Mouse (Mus musculus) embryonic facial prominence, embryonic 14.5 days (tissue): ENCODE measurements around the gene Homer3. TPM values are rescaled to one million over a fixed set of nuclear protein-coding genes. Genes with fewer than 3 reads are reported as not detected.

Experiments
- ATAC-seq: fragments of 200-750 bp; cut with Nextera tagmentation; 2 replicates; pipeline ENCODE4 v1.8.0; 2017; ENCODE audit warnings: low read depth, moderate number of reproducible peaks, moderate TSS enrichment
- DNase-seq: peaks from one replicate; pipeline ENCODE4 v3.0.0-alpha.2; 2015; ENCODE audit warnings: low spot score
- H3K27ac ChIP-seq: fragments of 300-500 bp; sonication (generic); replicated peaks from 2 replicates; pipeline ENCODE4 v1.5.1; 2014; ENCODE audit warnings: low read depth, mild to moderate bottlenecking, low read length, moderate library complexity
- H3K27me3 ChIP-seq: fragments of 300-500 bp; sonication (generic); replicated peaks from 2 replicates; pipeline ENCODE4 v1.6.1; 2014; ENCODE audit warnings: low read length; ENCODE audit not compliant: control insufficient read depth, insufficient read depth
- H3K36me3 ChIP-seq: fragments of 300-500 bp; sonication (generic); 2 replicates; pipeline ENCODE4 v1.6.1; 2014; ENCODE audit warnings: low read length, mixed read lengths; ENCODE audit not compliant: control insufficient read depth, insufficient read depth
- H3K4me1 ChIP-seq: fragments of 300-500 bp; sonication (generic); 2 replicates; pipeline ENCODE4 v1.6.1; 2014; ENCODE audit warnings: antibody characterized with exemption, low read length; ENCODE audit not compliant: control insufficient read depth, insufficient read depth
- H3K4me2 ChIP-seq: fragments of 300-500 bp; sonication (generic); 2 replicates; pipeline ENCODE4 v1.6.1; 2014; ENCODE audit warnings: low read depth, mild to moderate bottlenecking, low read length, moderate library complexity, mixed read lengths
- H3K4me3 ChIP-seq: fragments of 300-500 bp; sonication (generic); 2 replicates; pipeline ENCODE4 v1.5.1; 2014; ENCODE audit warnings: low read depth, mild to moderate bottlenecking, low read length
- H3K9ac ChIP-seq: fragments of 300-500 bp; sonication (generic); 2 replicates; pipeline ENCODE4 v1.6.1; 2014; ENCODE audit warnings: low read depth, mild to moderate bottlenecking, low read length, moderate library complexity, mixed read lengths
- H3K9me3 ChIP-seq: fragments of 300-500 bp; sonication (generic); 2 replicates; pipeline ENCODE4 v1.6.1; 2016; ENCODE audit warnings: low read length; ENCODE audit not compliant: control insufficient read depth
- WGBS: fragments of 180-500 bp; shearing (Covaris S2); extraction: QIAGEN DNeasy Blood & Tissue Kit; methylation state at CpG from one replicate; pipeline ENCODE4 v1.1.7; 2014; 5-methylcytosine and 5-hydroxymethylcytosine counted together
- polyA plus RNA-seq: library from polyadenylated mRNA; unstranded; fragments of >200 nt; fragmentation: Nextera tagmentation; extraction: Ambion mirVana; gene quantifications from 2 replicates; pipeline ENCODE4 v1.2.1, GENCODE M21; 2014

The Homer3 gene
- polyA plus RNA-seq, 1 experiment from 2014 or later: 26.8 TPM

GRCm38 (mm10) chr8:70276476-70276875 lies 6.2 kb upstream of the Homer3 start:
- no peak overlapping the region for H3K9ac ChIP-seq

GRCm38 (mm10) chr8:70278175-70278574 lies 4.5 kb upstream of the Homer3 start:
- Histone ChIP-seq H3K9ac (0 out of 2 replicates have a peak overlapping the region, but pooled peaks have one; percentile 26), H3K9me3 (no peaks in the 10 kb centered on the region; the same call in 1 of the 2 replicates), H3K4me1 (no peaks in the 10 kb centered on the region), H3K4me2 (no peak overlapping the region), H3K27me3 (no peaks in the 10 kb centered on the region), H3K27ac (no peak overlapping the region), H3K36me3 (no peaks in the 10 kb centered on the region), H3K4me3 (no peak overlapping the region)
- ATAC-seq: no peak
- 52% methylated on average over 14 of the region's 15 CpGs for WGBS
- no peak for DNase-seq

More at GRCm38 (mm10) chr8:70276476-70276875, 6.2 kb upstream of the Homer3 start:
- no peaks in the 10 kb centered on the region for H3K27me3 ChIP-seq
- no peak for ATAC-seq
- no peaks in the 10 kb centered on the region for H3K4me1 ChIP-seq
- no peaks in the 10 kb centered on the region for H3K36me3 ChIP-seq
- no peak overlapping the region for H3K4me3 ChIP-seq
- no peak overlapping the region for H3K27ac ChIP-seq
- 80% methylated on average over 3 of the region's 3 CpGs for WGBS
- H3K4me2 ChIP-seq: no peak overlapping the region
- no peaks in the 10 kb centered on the region; the same call in 1 of the 2 replicates for H3K9me3 ChIP-seq
- peak; percentile 20 for DNase-seq

- ATAC-seq (no peak), DNase-seq (no peak)
- Histone ChIP-seq H3K27ac (no peak overlapping the region), H3K4me2 (no peak overlapping the region), H3K36me3 (no peaks in the 10 kb centered on the region), H3K4me1 (no peaks in the 10 kb centered on the region), H3K27me3 (no peaks in the 10 kb centered on the region), H3K9ac (no peak overlapping the region), H3K9me3 (no peaks in the 10 kb centered on the region; the same call in 1 of the 2 replicates), H3K4me3 (no peak overlapping the region)
- 34% methylated on average over 7 of the region's 8 CpGs for WGBS
Measured at GRCm38 (mm10) chr8:70279266-70279665, 3.4 kb upstream of the Homer3 start.

- H3K9me3 ChIP-seq: no peaks in the 10 kb centered on the region
- no peak overlapping the region for H3K4me3 ChIP-seq
- no peak for DNase-seq
- WGBS: 42% methylated on average over 3 of the region's 3 CpGs
- peaks cover 11% of the 10 kb centered on the region for H3K36me3 ChIP-seq
- H3K4me2 ChIP-seq: no peak overlapping the region
- no peaks in the 10 kb centered on the region for H3K27me3 ChIP-seq
- H3K27ac ChIP-seq: no peak overlapping the region
- no peak overlapping the region for H3K9ac ChIP-seq
- no peaks in the 10 kb centered on the region for H3K4me1 ChIP-seq
- no peak for ATAC-seq
Measured at GRCm38 (mm10) chr8:70281001-70281400, 1.6 kb upstream of the Homer3 start.

GRCm38 (mm10) chr8:70283136-70284077 lies 780 bp downstream of the Homer3 start:
- Histone ChIP-seq H3K9ac (peak overlapping the region; percentile 82), H3K4me1 (no peaks in the 10 kb centered on the region), H3K27me3 (no peaks in the 10 kb centered on the region), H3K4me2 (peak overlapping the region; percentile 70), H3K36me3 (peaks cover 33% of the 10 kb centered on the region), H3K27ac (peak overlapping the region; percentile 72), H3K4me3 (peak overlapping the region; percentile 74), H3K9me3 (no peaks in the 10 kb centered on the region)
- 0% methylated on average over 29 of the region's 55 CpGs for WGBS
- DNase-seq (peak; percentile 19), ATAC-seq (peak; percentile 69)

GRCm38 (mm10) chr8:70284421-70284820 lies 1.8 kb downstream of the Homer3 start:
- 88% methylated on average over 5 of the region's 5 CpGs for WGBS
- Histone ChIP-seq H3K4me3 (no peak overlapping the region), H3K36me3 (peaks cover 36% of the 10 kb centered on the region), H3K4me2 (peak overlapping the region; percentile 70), H3K27me3 (no peaks in the 10 kb centered on the region), H3K9ac (no peak overlapping the region), H3K9me3 (no peaks in the 10 kb centered on the region), H3K4me1 (no peaks in the 10 kb centered on the region), H3K27ac (no peak overlapping the region)
- ATAC-seq (no peak), DNase-seq (no peak)

GRCm38 (mm10) chr8:70285304-70285703 lies 2.7 kb downstream of the Homer3 start:
- 97% methylated on average over 15 of the region's 15 CpGs for WGBS
- no peak for ATAC-seq
- Histone ChIP-seq H3K9ac (no peak overlapping the region), H3K9me3 (no peaks in the 10 kb centered on the region), H3K27me3 (no peaks in the 10 kb centered on the region), H3K4me1 (no peaks in the 10 kb centered on the region), H3K4me2 (no peak overlapping the region), H3K27ac (no peak overlapping the region), H3K4me3 (no peak overlapping the region), H3K36me3 (peaks cover 40% of the 10 kb centered on the region)
- DNase-seq: no peak

- Histone ChIP-seq H3K36me3 (peaks cover 54% of the 10 kb centered on the region), H3K27me3 (no peaks in the 10 kb centered on the region), H3K4me3 (no peak overlapping the region), H3K9ac (no peak overlapping the region), H3K4me1 (no peaks in the 10 kb centered on the region), H3K9me3 (no peaks in the 10 kb centered on the region), H3K4me2 (no peak overlapping the region), H3K27ac (no peak overlapping the region)
- ATAC-seq (no peak), DNase-seq (no peak)
- 87% methylated on average over 8 of the region's 8 CpGs for WGBS
Measured at GRCm38 (mm10) chr8:70286737-70287136, 4.1 kb downstream of the Homer3 start.
